13 mouse cellular contexts compared by ENCODE assay signal in the genomic region with DNA sequence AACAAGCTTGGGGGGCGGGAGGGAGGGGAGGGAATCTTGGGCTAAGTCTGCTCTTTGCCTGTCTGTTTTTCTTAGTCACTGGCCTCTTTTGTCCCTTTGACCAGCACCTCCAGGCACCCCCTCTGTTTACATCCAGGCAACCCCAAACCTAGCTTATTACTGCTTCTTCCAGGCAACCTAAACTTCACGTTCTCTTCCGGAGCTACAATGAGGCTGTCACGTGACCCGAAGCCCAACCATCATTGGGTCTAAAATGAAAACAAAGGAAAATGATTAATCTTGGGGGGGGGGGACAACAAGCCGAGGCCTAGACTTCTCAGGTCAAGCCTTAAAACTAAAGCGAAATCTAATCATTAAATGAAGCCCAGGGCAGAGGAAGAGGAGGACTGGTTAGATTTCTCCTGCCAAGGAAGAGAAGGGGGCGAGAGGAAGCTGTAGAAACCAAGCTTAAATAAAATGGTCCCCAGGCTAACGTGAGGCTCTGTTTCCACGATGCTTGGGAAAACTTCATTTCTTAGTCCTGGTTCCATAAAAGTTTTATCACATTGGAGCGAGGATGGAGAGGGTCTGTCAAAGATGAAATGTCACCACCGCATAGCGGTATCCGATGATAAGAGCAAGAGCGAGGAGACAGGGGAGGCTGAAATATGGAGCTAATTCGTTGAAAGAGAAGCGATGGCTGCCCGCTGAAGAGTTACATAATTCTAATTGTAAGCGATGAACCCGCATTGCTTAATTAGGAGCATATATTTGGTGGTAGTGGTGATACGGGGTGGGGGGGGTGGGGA. TPM values are rescaled to one million over a fixed set of nuclear protein-coding genes. Genes with fewer than 3 reads are reported as not detected.
DNase-seq lines count a peak whose midpoint lies in the region; ATAC-seq lines count a peak whose summit lies in the region.
"Had no signal": no experiment of that assay in that cellular context is flagged by ENCODE, and none has a peak within 500 bp of the region (broad histone marks: within the 10 kb centered on the region; RNA-seq: fewer than 3 reads in every experiment).

No protein-coding gene starts in this region.

- H3K4me2 ChIP-seq in lung, embryonic 15.5 days, result peak overlapping the region; percentile 40
- H3K4me2 ChIP-seq in hindbrain, embryonic 13.5 days, result peak overlapping the region; percentile 80
- peak overlapping the region; percentile 48 for H3K4me2 ChIP-seq in stomach, embryonic 16.5 days (ENCODE audit: low read depth, low read length)
- H3K4me2 ChIP-seq in midbrain, embryonic 14.5 days (ENCODE audit: low read length), result no peak overlapping the region
- H3K4me2 ChIP-seq: liver, embryonic 15.5 days had no signal

- no peak overlapping the region for H3K4me3 ChIP-seq in lung, embryonic 15.5 days
- H3K4me3 ChIP-seq in hindbrain, embryonic 13.5 days, result peak overlapping the region; percentile 24
- peak overlapping the region; percentile 14 for H3K4me3 ChIP-seq in stomach, embryonic 16.5 days (replicated peaks; ENCODE audit: low read length)
- no peak overlapping the region for H3K4me3 ChIP-seq in midbrain, embryonic 14.5 days (replicated peaks; ENCODE audit: low read depth, low read length)
- H3K4me3 ChIP-seq: erythroblast, embryonic 14.5 days; liver, embryonic 15.5 days had no signal

- no peak for DNase-seq in lung, postnatal 14 days
- DNase-seq in kidney, postnatal 14 days, result peak; percentile 86
- DNase-seq in cerebellum, adult 9-11 months, result no peak
- DNase-seq in midbrain, embryonic 14.5 days, result no peak
- DNase-seq in cerebellum, postnatal 25 days, result no peak
- DNase-seq: heart, postnatal 36 days had no signal

- WGBS in lung, embryonic 15.5 days, result 16% methylated on average over 21 of the region's 21 CpGs
- WGBS in hindbrain, embryonic 13.5 days, result 5% methylated on average over 21 of the region's 21 CpGs
- WGBS in stomach, embryonic 16.5 days, result 19% methylated on average over 21 of the region's 21 CpGs
- 3% methylated on average over 21 of the region's 21 CpGs for WGBS in midbrain, embryonic 14.5 days

- peaks cover 57% of the 10 kb centered on the region for H3K4me1 ChIP-seq in lung, embryonic 15.5 days
- peaks cover 73% of the 10 kb centered on the region for H3K4me1 ChIP-seq in hindbrain, embryonic 13.5 days (replicated peaks)
- peaks cover 54% of the 10 kb centered on the region for H3K4me1 ChIP-seq in stomach, embryonic 16.5 days (ENCODE audit: control insufficient read depth, insufficient read depth, low read length)
- H3K4me1 ChIP-seq in midbrain, embryonic 14.5 days (ENCODE audit: control insufficient read depth, insufficient read depth, low read length), result no peaks in the 10 kb centered on the region

- ATAC-seq in lung, embryonic 15.5 days (ENCODE audit: borderline replicate concordance, extremely low read depth, low FRiP score, low TSS enrichment), result no peak
- ATAC-seq in hindbrain, embryonic 13.5 days (ENCODE audit: low FRiP score), result no peak
- ATAC-seq in stomach, embryonic 16.5 days (ENCODE audit: insufficient read depth, low FRiP score), result no peak
- no peak for ATAC-seq in midbrain, embryonic 14.5 days (ENCODE audit: low FRiP score, low TSS enrichment)

- H3K9me3 ChIP-seq in lung, embryonic 15.5 days, result no peaks in the 10 kb centered on the region
- H3K9me3 ChIP-seq in hindbrain, embryonic 13.5 days, result no peaks in the 10 kb centered on the region
- no peaks in the 10 kb centered on the region for H3K9me3 ChIP-seq in stomach, embryonic 16.5 days (replicated peaks; ENCODE audit: control insufficient read depth, low read length)
- H3K9me3 ChIP-seq in midbrain, embryonic 14.5 days (ENCODE audit: control insufficient read depth, low read length), result no peaks in the 10 kb centered on the region
- H3K9me3 ChIP-seq: G1E; liver, embryonic 15.5 days had no signal

- peak overlapping the region; percentile 97 for H3K27ac ChIP-seq in lung, embryonic 15.5 days
- peak overlapping the region; percentile 100 for H3K27ac ChIP-seq in hindbrain, embryonic 13.5 days
- peak overlapping the region; percentile 90 for H3K27ac ChIP-seq in stomach, embryonic 16.5 days (ENCODE audit: low read length)
- H3K27ac ChIP-seq in midbrain, embryonic 14.5 days (replicated peaks; ENCODE audit: low read depth, low read length), result no peak overlapping the region
- H3K27ac ChIP-seq: liver, embryonic 15.5 days had no signal

- no peak overlapping the region; the same call in 1 of the 2 replicates for H3K9ac ChIP-seq in lung, embryonic 15.5 days
- H3K9ac ChIP-seq in hindbrain, embryonic 13.5 days, result peak overlapping the region; percentile 100
- H3K9ac ChIP-seq in stomach, embryonic 16.5 days (ENCODE audit: low read length), result peak overlapping the region; percentile 50
- no peak overlapping the region for H3K9ac ChIP-seq in midbrain, embryonic 14.5 days (replicated peaks; ENCODE audit: low read length)
- H3K9ac ChIP-seq: liver, embryonic 15.5 days had no signal

- peaks cover 62% of the 10 kb centered on the region for H3K27me3 ChIP-seq in lung, embryonic 15.5 days
- H3K27me3 ChIP-seq in hindbrain, embryonic 13.5 days, result peaks cover 68% of the 10 kb centered on the region
- H3K27me3 ChIP-seq in stomach, embryonic 16.5 days (ENCODE audit: control insufficient read depth, insufficient read depth, low read length), result peaks cover 35% of the 10 kb centered on the region
- H3K27me3 ChIP-seq in midbrain, embryonic 14.5 days (ENCODE audit: control insufficient read depth, insufficient read depth, low read length), result peaks cover 98% of the 10 kb centered on the region

- no peaks in the 10 kb centered on the region for H3K36me3 ChIP-seq in lung, embryonic 15.5 days
- H3K36me3 ChIP-seq in hindbrain, embryonic 13.5 days, result peaks cover 16% of the 10 kb centered on the region
- no peaks in the 10 kb centered on the region for H3K36me3 ChIP-seq in stomach, embryonic 16.5 days (ENCODE audit: control insufficient read depth, insufficient read depth, low read length)
- H3K36me3 ChIP-seq in midbrain, embryonic 14.5 days (ENCODE audit: control insufficient read depth, insufficient read depth, low read length), result no peaks in the 10 kb centered on the region
- H3K36me3 ChIP-seq: G1E; liver, embryonic 15.5 days had no signal

RNA-seq across cellular contexts. Expression of a gene that starts 2.0 kb away (rescaled TPM):
- polyA plus RNA-seq in lung, embryonic 15.5 days (2015; fragmentation: Nextera tagmentation; extraction: Ambion mirVana), result 36.9 and 39.2 TPM in 2 replicates
- polyA plus RNA-seq in hindbrain, embryonic 13.5 days (2015; fragmentation: Nextera tagmentation; extraction: Ambion mirVana), result 38.6 and 47.2 TPM in 2 replicates
- polyA plus RNA-seq in stomach, embryonic 16.5 days (2015; fragmentation: Nextera tagmentation; extraction: Ambion mirVana), result 9.1 and 11.5 TPM in 2 replicates
- polyA plus RNA-seq in midbrain, embryonic 14.5 days (2014; fragmentation: Nextera tagmentation; extraction: Ambion mirVana), result 0.17 TPM in 1 of 2 replicates, not detected in the other
- polyA plus RNA-seq: erythroblast, embryonic 14.5 days; G1E had no signal

RNA-seq across cellular contexts. Expression of a gene that starts 17.2 kb away (rescaled TPM):
- polyA plus RNA-seq in lung, embryonic 15.5 days (2015; fragmentation: Nextera tagmentation; extraction: Ambion mirVana), result 0.14 TPM in 1 of 2 replicates, not detected in the other
- 0.30 and 0.74 TPM in 2 replicates for polyA plus RNA-seq in hindbrain, embryonic 13.5 days (2015; fragmentation: Nextera tagmentation; extraction: Ambion mirVana)
- 0.24 TPM in 1 of 2 replicates, not detected in the other for polyA plus RNA-seq in stomach, embryonic 16.5 days (2015; fragmentation: Nextera tagmentation; extraction: Ambion mirVana)
- not detected in 2 replicates for polyA plus RNA-seq in midbrain, embryonic 14.5 days (2014; fragmentation: Nextera tagmentation; extraction: Ambion mirVana)
- polyA plus RNA-seq: erythroblast, embryonic 14.5 days; G1E; liver, embryonic 15.5 days; testis, adult 2 months had no signal

RNA-seq across cellular contexts. Expression of a gene that starts 25.2 kb away (rescaled TPM):
- 3.0 and 3.8 TPM in 2 replicates for polyA plus RNA-seq in lung, embryonic 15.5 days (2015; fragmentation: Nextera tagmentation; extraction: Ambion mirVana)
- 11.9 and 14.5 TPM in 2 replicates for polyA plus RNA-seq in hindbrain, embryonic 13.5 days (2015; fragmentation: Nextera tagmentation; extraction: Ambion mirVana)
- 0.99 and 1.5 TPM in 2 replicates for polyA plus RNA-seq in stomach, embryonic 16.5 days (2015; fragmentation: Nextera tagmentation; extraction: Ambion mirVana)
- not detected in 2 replicates for polyA plus RNA-seq in midbrain, embryonic 14.5 days (2014; fragmentation: Nextera tagmentation; extraction: Ambion mirVana)
- polyA plus RNA-seq: erythroblast, embryonic 14.5 days had no signal

RNA-seq across cellular contexts. Expression of a gene that starts 30.3 kb away (rescaled TPM):
- 4.3 and 4.4 TPM in 2 replicates for polyA plus RNA-seq in lung, embryonic 15.5 days (2015; fragmentation: Nextera tagmentation; extraction: Ambion mirVana)
- 9.5 and 11.3 TPM in 2 replicates for polyA plus RNA-seq in hindbrain, embryonic 13.5 days (2015; fragmentation: Nextera tagmentation; extraction: Ambion mirVana)
- 2.2 and 2.7 TPM in 2 replicates for polyA plus RNA-seq in stomach, embryonic 16.5 days (2015; fragmentation: Nextera tagmentation; extraction: Ambion mirVana)
- polyA plus RNA-seq in midbrain, embryonic 14.5 days (2014; fragmentation: Nextera tagmentation; extraction: Ambion mirVana), result not detected in 2 replicates
- polyA plus RNA-seq: erythroblast, embryonic 14.5 days had no signal

RNA-seq across cellular contexts. Expression of a gene that starts 45.2 kb away (rescaled TPM):
- polyA plus RNA-seq in lung, embryonic 15.5 days (2015; fragmentation: Nextera tagmentation; extraction: Ambion mirVana), result 46.1 and 54.1 TPM in 2 replicates
- polyA plus RNA-seq in hindbrain, embryonic 13.5 days (2015; fragmentation: Nextera tagmentation; extraction: Ambion mirVana), result 196 and 216 TPM in 2 replicates
- polyA plus RNA-seq in stomach, embryonic 16.5 days (2015; fragmentation: Nextera tagmentation; extraction: Ambion mirVana), result 13.8 TPM in 2 replicates
- polyA plus RNA-seq in midbrain, embryonic 14.5 days (2014; fragmentation: Nextera tagmentation; extraction: Ambion mirVana), result not detected in 2 replicates
- polyA plus RNA-seq: erythroblast, embryonic 14.5 days had no signal

Comparison
In these comparisons a context has a peak if more than half of its experiments do, and no peak if none do; other contexts are left out.
1. H3K4me3 ChIP-seq: peak in hindbrain, embryonic 13.5 days (single experiment) and stomach, embryonic 16.5 days (single experiment); none in lung, embryonic 15.5 days (single experiment) and midbrain, embryonic 14.5 days (single experiment).
2. H3K9ac ChIP-seq: peak in hindbrain, embryonic 13.5 days (single experiment) and stomach, embryonic 16.5 days (single experiment); none in lung, embryonic 15.5 days (single experiment) and midbrain, embryonic 14.5 days (single experiment).